Mouse (Mus musculus) frontal cortex, adult (tissue): Measurements from ENCODE around the gene Pced1b.

ENCODE experiments used
- ATAC-seq: cut with Nextera tagmentation; 2 replicates; pipeline ENCODE4 v1.9.2; 2017; ENCODE audit warnings: mild to moderate bottlenecking, moderate library complexity, mixed read lengths; ENCODE audit not compliant: low TSS enrichment

The Pced1b gene

DNA sequence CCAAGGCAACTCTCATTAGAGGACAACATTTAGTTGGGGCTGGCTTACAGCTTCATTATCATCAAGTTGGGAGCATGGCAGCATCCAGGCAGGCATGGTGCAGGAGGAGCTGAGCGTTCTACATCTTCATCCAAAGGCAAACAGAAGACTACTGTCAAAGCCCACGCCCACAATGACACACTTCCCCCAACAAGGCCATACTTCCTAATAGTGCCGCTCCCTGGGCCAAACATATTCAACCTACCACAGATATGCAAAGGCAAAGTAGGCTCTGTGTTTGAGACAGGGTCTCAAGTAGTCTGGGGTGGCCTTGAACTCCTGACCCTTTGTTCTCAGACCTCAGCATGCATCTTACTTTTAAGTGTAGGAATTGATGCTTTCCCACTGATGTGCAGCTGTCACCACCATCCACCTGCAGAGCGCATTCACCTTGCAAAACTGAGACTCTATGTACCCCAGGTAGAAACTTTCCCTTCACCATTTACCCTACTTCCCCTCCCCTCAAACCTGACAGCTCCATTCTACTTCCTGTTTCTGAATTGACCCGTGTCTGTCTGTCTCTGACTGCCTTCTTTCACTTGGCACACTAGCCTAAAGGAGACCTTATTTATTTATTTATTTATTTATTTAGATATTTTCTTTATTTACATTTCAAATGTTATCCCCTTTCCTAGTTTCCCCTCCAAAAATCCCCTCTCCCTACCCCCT, 40.7 kb downstream of the Pced1b start:
- no peak for ATAC-seq

DNA sequence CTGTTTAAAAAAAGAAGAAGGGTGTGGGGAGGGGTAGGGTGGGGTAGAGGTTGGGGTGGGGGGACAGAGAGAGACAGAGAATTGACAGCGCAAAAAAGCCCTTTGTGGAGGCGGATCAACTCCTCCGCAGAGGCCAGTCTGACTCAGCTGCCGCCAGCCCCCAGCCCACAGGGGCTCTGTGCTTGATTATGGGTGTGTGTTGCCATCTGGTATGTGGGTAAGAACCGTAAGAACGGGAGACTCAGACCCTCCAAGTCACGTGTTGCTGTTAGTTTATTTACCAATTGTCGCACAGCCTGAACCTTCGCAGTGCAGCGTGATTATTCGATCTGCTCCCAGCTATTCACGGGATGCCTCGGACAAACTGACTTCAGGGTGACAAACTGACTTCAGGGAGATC, 41.8 kb downstream of the Pced1b start:
- ATAC-seq, result no peak

DNA sequence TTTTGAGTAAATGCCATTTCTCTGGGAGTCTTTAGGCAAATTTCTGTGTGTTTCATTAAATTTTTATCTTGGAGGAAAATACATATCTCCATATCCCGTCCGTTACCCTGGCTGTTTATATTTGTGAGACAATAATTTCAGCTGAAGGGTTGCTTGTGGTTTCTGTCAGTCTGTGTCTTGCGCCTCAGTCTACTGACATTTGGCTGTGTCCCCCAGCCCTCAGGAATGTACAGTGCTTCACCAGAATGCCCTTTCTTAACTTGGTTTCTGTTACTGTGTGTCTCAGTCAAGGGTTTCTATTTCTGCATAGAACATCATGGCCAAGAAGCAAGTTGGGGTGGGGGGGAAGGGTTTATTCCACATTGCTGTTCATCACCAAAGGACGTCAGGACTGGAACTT, 42.3 kb downstream of the Pced1b start:
- ATAC-seq, result no peak

DNA sequence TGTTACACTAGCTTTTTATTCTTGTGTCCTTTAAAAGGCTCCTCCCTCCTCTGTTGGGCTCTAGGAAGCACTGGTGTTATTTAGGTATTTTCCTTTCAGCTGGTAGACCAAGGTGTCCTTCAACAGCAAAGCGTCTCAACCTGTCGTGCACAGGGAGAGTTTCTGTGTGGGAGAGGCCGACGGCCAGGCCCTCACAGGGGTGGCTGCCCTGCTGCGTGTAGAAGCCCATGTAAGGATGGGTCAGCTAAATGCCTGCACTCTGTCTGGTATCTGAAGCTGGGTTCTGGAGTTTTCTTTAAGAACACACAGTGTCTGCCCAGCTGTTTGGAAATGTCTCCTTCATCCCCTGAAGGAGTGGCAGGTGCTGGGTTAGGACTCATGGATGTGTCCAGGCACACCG, 43.4 kb downstream of the Pced1b start:
- ATAC-seq, result no peak

DNA sequence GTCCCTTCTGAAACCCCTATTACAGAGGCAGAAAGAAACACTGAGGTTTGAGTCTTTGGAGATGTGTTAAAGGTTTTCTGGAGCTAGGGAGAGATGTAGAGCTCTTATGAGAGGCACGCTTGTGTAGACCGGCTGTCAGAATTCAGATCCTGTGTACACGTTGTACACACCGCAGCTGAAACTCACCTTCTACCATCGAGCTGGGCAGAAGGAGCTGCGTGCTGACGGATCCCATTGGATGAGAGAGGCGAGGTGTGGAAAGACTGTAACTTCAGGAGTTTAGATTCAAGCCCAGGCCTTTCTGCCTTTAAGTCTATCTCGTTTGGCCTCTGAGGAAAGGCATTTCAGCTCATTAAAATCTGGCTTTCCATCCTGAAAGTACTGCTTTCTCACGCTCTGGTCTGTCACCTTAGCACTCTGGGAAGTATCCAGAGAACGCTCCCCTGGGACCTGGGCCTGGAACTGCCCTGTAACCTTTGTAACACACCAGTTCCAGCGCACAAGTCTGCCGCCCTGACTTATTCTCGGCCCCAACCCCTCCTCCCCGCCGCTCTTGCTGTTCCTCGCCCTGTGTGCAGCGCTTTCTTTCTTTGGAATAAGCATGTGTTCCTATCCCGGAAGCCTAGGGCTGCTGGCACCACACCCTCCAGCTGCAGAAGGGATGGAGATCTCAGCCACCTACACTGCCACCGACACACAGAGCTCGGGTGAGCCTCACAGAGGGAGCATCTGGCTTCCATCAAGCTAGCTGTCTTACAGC, 44.6 kb downstream of the Pced1b start:
- peak; percentile 98 for ATAC-seq

DNA sequence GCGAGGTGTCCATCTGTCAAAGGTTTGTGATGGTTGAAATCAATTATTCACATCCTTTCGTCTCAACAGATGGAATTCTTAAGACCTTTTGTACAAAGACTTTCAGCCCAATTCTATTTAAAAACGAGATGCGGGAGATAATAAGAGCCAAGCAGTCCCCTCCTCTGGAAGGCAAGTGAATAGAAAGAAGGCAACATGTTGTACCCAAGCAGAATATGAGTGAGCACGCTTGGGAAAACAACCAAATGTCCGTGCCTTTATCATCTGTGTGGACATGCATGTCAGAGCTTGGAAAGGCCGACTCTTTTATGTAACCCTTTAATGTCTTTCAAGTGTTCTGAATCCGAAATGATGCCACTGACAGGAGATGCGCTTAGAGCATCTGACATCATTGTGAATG, 61.0 kb downstream of the Pced1b start:
- ATAC-seq, result no peak

DNA sequence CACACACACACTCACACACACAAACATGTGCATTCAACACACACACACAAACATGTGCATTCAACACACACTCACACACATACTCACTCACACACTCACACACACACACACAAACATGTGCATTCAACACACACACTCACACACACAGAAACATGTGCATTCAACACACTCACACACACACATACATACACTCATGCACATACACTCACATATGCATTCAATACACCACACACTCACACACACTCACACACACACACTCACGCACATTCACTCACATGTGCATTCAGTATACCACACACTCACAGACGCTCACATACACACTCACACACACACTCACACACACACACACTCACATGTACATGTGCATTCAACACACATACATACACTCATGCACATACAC, 62.6 kb downstream of the Pced1b start:
- no peak for ATAC-seq

DNA sequence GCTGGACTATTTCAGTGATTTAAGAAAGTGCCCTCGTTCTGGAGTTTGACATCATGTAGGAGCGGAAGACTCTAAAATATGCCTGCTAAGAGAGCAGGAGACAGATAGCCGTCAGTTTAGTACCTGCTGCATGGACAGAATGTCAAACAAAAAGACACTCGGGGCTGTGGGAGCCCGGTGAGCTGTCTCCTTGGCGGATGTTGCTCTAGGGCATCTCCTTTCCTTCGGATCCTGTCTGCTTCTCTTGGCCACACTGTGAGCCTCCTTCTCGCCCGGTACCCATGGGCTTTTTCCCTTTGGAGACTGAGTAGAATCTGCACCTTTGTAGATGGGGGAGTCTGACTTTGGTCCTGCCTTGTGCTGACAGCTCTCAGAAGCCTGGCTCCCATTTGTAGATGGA, 63.3 kb downstream of the Pced1b start:
- ATAC-seq, result no peak

DNA sequence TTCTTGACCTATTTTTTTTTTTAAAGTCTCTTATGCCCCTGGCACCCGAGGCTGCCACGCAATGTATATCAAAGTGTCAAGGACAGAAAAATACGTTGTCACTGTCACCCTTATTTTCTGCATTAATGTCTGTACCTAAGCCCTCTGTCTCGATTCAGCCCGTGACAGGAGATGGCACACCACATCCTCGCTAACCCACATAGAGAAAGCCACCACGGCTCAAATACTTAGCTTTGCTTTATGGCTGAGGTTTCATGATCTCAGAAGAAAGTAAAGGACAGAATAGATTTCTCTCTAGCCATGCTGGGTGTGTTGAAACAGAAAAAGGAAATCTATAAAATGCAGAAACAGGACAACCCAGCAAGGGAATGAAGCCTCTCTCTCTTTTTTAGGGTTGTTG, 64.3 kb downstream of the Pced1b start:
- ATAC-seq, result no peak

DNA sequence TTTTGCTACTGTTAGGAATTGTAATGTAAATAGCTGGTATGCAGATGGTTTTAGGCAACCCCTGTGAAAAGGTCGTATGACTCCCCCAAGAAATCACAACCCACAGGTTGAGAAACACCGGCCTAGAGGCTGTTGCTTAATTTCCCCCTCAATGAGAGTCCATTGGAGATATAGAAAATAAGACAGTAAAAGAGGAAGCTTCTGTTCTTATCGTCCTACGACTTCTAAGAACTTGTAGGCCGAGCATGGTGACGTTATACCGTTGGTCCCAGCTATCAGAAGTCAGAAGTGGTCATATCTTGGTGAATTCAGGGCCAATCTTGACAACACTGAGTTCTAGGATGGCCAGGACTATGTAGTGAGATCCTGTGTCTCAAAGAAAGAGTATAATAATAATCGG, 65.0 kb downstream of the Pced1b start:
- no peak for ATAC-seq

DNA sequence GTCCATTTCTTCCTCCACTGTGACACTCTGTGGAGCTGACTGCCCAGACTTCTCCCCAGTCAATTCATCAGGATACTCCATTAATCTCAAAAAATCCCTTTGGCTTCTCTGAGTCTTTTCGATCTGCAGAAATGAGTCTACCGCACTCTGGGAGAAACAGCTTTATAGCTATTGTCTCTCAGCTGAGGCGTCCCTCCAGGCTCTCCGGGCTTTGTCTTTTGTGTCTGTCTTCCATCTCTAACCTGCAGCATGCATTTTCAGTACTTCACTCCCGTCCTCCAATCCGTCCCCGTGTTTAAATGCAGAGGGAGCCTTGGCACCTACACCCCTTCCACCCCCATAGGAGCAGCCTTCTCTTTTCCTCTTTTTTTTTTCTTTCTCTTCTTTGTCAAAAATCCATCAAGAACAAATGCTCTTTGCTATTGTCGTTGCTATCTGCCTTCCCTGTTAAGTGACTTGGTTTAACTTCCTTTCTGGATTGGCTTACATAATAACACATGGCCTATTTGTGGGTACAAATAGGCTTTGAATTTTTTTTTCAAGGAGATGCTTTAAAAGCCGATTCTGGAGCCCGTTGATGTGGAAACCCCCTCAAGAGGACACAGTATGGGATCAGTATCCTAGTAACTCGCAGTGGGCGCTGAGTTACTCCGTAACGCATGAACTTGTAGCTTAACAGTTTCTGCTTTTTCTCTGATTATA, 68.0 kb downstream of the Pced1b start:
- peak; percentile 55 for ATAC-seq

DNA sequence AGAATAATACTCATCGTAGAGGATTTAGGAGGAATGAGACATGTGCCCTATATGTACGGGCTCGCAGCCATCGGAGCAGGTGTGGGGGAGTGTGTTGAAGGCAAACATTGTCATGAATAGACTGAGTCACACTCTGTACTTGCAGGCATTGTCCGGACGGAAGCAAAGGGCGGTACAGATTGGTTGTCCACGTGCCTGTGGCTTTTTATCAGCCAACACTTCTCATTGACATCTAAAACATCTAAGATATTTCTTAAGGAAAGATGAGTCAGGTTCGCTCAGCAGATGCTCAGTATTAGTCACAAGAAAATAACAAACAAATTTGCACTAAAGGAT, 68.5 kb downstream of the Pced1b start:
- ATAC-seq, result peak; percentile 41; the same call in 1 of the 2 replicates

DNA sequence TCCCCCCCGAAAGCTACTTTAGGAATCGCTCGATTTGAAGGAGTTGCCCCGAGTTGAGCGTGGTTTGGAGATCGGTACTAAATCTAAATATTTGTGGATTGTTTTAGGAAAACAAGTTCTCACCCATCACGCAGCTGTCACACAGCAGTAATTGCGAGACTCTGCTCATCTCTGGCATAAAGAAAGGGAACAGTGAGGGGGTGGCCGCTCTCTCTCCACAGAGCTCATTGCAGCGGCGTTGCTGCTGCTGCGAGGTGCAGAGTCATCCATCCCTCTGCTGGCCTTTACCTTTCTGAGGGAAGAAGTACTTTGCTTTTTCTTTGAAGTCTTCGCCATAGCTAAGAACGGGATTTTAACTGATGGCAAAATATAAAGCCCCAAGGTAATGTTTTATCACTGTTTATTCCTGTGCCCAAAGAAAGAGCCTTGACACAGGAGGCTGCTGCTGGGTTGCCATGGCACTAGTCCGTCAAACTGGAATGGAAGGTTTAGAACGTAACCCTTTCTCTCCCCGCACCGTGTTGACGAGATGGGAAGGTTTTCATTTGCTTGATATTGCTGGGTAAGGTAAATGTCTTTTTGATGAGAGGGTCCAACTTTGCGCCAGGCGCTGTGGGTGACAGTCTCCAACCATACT, 71.6 kb downstream of the Pced1b start:
- peak; percentile 78; the same call in 1 of the 2 replicates for ATAC-seq

DNA sequence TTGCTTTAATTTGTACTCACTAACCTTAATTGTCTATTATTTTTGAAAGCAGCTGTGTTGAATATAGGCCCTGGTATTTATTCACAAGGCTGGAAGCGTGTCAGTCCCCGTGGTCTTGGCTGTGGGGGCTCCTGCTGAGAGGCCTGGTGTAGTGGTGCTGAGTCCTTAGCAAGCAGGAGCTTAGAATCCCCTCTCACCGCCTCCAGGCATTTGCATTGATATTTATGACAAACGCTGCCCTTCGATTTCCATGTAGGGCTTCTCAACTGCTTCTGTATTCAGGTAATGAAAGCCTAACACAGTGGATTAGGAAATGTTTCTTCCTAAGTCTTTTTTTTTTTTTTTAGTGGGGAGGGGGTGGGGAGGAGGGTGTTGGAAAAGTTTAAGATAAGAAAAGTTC, 75.9 kb downstream of the Pced1b start:
- ATAC-seq, result no peak

DNA sequence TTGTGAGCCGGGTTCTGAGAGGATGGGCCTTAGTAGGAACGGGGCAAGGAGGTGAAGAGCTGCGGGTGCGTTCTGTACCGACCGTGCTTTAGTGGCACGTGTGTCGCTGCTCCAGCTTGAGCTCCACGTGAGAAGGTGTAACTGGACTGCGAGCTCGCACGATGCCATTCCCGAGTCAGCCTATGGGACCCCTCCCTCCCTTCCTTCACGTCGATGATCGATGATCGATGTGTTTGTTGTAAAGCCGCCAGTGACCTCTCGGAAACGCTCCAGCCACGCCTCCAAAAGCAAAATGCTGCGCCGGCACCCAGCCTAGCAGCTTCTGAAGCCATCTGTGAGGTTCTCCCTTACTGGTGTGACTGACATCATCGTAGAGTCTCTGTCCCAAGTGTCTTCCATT, 76.6 kb downstream of the Pced1b start:
- no peak for ATAC-seq

DNA sequence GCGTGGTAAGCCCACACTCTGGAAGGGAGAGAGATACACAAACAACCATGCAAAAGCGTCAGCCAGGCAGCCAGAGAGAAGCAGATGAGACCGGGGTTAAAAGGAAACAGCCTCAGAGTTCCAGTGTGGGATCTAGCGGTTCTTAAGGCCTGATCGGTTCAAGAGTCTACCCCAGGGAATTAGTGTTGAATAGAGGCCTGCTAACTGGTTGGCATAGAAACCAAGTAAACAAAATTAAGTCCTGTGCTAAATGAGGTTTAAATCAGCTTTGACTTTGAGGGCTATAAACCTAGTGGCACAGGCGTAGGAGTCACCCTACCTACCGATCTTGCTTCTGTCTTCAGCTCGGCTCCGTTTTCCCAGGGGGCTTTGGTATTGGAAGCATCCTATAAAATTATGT, 77.4 kb downstream of the Pced1b start:
- no peak for ATAC-seq

DNA sequence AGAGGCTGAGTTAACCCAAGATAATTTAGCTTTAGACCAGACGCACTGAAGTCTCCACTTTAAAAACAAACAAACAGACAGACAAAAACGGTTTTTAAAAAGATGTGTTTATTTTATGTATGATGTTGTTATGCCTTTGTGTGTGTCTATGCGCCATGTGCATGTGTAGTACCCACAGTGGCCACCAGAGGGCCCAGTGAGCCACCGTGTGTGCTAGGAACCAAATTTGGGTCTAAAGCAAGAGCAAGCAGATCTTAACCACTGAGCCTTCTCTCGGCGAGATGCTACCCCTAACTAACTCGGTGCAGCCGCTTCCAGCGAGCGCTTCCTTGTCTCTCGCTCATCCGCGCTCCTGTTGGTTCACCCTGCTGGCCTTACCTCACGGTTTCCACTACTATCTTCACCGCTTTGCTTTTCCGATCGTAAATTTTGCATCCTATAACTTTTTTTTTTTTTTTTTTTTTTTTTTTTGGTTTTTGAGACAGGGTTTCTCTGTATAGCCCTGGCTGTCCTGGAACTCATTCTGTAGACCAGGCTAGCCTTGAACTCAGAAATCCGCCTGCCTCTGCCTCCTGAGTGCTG, 80.7 kb downstream of the Pced1b start:
- ATAC-seq, result no peak

DNA sequence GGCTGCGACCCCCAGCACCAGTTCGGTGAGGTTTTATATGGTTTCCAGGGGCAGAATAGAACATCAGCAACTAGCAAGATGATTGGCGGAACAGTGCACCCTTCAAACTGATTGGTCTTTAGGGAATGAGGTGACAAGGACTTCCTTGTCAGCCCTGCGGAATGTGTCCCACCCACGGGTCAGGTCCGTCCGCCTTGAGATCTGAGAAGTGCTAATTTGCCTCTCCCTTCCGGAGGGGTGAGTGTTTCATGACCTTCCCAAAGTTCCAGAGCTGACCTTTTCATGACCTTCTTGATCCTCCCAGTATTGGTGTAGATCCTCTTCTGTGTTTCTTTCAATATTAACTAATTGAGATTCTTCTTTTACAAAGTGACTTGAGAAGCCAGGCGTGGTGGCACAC, 85.7 kb downstream of the Pced1b start:
- no peak for ATAC-seq

DNA sequence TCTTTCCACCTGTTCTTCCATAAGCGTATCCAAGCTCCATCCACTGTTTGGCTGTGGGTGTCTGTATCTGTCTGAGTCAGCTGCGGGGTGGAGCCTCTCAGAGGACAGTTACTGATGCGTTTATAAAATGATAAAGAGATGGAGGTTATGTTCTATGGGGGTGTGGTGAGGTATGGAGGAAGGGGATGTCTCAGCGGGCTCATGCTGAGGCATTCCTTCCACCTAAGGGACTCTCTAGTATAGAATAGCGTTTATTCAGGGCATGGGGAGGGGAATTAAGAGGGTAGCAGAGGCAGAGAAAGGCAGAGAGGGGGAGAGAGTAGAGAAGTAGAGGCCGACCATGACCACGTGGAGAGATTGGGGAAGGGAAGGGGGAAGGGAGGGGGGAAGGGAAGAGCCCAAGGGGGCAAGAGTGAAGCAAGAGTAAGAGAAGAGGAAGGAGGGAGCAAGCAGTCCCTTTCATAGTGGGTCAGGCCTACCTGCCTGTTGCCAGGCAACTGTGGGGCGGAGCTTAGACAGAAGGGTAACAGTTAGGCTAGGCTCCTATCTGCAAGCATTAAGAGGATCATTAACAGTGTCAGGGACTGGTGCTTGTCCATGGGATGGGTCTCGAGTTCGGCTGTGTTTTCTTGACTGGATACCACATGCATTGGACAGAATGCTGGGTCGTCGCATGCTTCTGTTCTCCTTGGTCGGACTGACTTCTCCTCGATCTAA, 90.9 kb downstream of the Pced1b start:
- no peak for ATAC-seq

DNA sequence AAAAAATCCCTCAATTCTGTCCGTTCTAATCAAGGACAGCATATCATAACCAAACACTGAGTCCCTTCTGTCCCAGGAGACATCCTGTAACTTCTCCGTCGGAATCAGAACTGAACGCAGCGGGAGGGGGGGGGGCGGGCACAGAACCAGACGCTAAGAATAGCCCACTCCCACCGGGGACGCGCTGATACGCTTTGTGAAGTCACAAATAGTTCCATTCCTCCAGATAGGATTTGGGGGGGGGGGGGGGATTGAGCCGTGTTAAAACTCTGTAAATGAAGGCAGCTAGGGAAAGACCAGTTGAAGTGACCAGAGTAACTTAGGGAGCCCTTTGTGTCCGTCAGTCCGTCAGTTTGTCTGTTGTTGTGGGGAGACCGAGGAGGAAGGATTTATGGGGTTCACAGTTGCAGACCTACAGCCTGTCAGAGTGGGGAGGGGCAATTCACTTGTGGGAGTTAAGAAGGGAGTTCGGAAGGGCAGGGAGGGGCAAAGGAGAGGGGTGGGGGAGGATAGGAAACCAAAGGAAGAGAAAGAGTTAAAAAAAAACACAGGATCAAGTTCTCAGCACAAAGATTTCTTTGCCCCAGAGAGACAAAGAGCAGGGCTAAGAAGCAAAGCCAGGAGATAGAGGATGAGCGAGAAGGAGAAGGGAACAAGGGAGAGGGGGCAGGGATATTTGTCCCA, 91.6 kb downstream of the Pced1b start:
- ATAC-seq, result no peak

DNA sequence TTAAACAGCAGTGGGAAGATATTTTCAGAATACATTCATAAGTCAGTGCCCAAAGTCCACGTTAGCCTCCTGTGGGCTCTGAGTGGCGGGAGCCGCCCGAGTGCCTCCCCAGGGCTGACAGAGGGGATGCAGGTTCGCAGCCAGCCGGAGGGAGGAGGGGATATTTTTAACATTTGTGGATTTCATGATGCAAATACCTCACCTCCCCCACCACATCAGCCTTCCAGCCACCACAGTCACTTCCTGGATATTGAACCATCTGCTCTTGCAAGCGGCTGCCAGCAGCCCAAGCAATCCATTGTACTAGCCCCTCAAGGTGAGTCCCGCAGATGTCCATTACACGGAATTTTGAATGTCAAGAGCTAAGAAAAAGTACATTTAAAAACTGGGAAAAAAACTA, 95.4 kb downstream of the Pced1b start:
- no peak for ATAC-seq
